Mouse (Mus musculus) spleen, adult 2 months (tissue): ENCODE results near the gene Tet2. TPM values are rescaled to one million over a fixed set of nuclear protein-coding genes. Genes with fewer than 3 reads are reported as not detected.

Experiments
- DNase-seq, 2 experiments: peaks; one replicate each; pipeline versions ENCODE4 v3.0.0 to v3.0.0-alpha.2; 2012 to 2021; ENCODE audit warnings: low spot score in 2 of 2, low read depth in 1 of 2
- H3K27ac ChIP-seq: fragments of 200-500 bp; 2 replicates; pipeline ENCODE4 v1.5.1; 2012; ENCODE audit warnings: low read length, inconsistent platforms; ENCODE audit not compliant: insufficient read depth
- H3K27me3 ChIP-seq: fragments of 200-500 bp; 2 replicates; pipeline ENCODE4 v1.6.1; 2012; ENCODE audit warnings: mild to moderate bottlenecking, moderate library complexity, low read length, inconsistent platforms; ENCODE audit not compliant: control insufficient read depth, insufficient read depth
- H3K36me3 ChIP-seq: fragments of 200-500 bp; 2 replicates; pipeline ENCODE4 v1.6.1; 2012; ENCODE audit warnings: mild to moderate bottlenecking, low read length, inconsistent platforms; ENCODE audit not compliant: control insufficient read depth, insufficient read depth
- H3K4me1 ChIP-seq: fragments of 200-500 bp; 2 replicates; pipeline ENCODE4 v1.6.1; 2011; ENCODE audit warnings: inconsistent platforms; ENCODE audit not compliant: control insufficient read depth, insufficient read depth, insufficient read length
- H3K4me3 ChIP-seq: fragments of 200-500 bp; 2 replicates; pipeline ENCODE4 v1.5.1; 2011; ENCODE audit warnings: mild to moderate bottlenecking, inconsistent platforms; ENCODE audit not compliant: insufficient read depth, insufficient read length; ENCODE audit errors: extremely low read depth
- CTCF ChIP-seq: fragments of 200-500 bp; IDR thresholded peaks from 2 replicates; pipeline ENCODE4 v1.5.1; 2011; ENCODE audit warnings: mild to moderate bottlenecking, inconsistent platforms; ENCODE audit not compliant: insufficient read depth, insufficient read length, insufficient replicate concordance; ENCODE audit errors: extremely low read depth
- POLR2A ChIP-seq: fragments of 200-500 bp; IDR thresholded peaks from 2 replicates; pipeline ENCODE4 v1.6.1; 2011; ENCODE audit warnings: low read depth, low read length, inconsistent platforms
- WGBS: fragments of 180-500 bp; shearing (Covaris S2); methylation state at CpG from one replicate; pipeline ENCODE4 v1.1.7; 2018; 5-methylcytosine and 5-hydroxymethylcytosine counted together
- polyA plus RNA-seq: library from polyadenylated mRNA; depleted of rRNA; stranded (reverse); fragments of >200 nt; gene quantifications from 2 replicates; pipeline ENCODE4 v1.2.3, GENCODE M21; 2012

The Tet2 gene
- polyA plus RNA-seq, 1 experiment: 10.5 TPM

DNA sequence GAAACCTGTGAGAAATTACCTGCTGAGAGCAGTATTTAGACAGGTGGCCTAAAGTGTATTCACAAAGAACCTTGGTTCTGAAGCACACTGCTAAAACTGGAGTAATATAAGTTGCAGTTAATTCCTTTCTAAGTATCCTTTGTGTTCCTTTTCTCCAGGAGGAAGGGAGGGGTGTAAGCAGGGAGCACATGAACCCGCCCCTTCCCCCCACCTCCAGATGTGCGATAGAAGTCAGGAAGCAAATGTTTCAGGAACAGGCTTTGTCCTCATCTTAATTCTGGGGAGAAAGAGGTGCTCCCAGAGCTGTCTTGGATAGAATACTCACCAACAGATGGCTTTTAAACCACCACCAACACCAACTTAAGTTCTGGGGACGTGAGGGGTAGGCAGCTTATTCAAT is 82.9 kb downstream of the Tet2 start:
- Histone ChIP-seq H3K36me3 (peaks cover 5% of the 10 kb centered on the region), H3K27me3 (no peaks in the 10 kb centered on the region), H3K4me1 (no peaks in the 10 kb centered on the region), H3K4me3 (no peak overlapping the region), H3K27ac (no peak overlapping the region)
- TF ChIP-seq CTCF (no peak), POLR2A (no peak)
- no peak for DNase-seq
- WGBS: 87% methylated on average over 3 of the region's 3 CpGs

DNA sequence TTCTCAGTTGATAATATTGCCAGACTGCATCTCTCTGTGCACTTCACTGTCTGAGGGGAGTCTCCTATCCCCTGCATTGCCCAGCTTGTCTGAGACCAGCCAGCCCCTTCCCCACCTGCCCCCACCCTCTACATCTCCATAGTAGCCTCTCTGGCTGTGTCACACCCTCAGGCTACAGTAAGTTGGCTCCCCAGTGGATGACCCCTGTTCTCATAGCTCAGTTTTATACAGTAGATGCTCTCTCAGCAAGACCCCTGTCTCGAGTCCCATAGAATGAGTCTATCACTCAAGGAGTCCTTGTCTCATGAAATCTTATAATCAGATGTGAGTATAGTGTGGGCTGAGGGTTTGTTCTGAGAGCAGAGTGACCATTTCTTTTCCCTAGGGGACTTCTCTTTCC is 85.8 kb downstream of the Tet2 start:
- no peak overlapping the region for H3K27ac ChIP-seq
- no peaks in the 10 kb centered on the region for H3K4me1 ChIP-seq
- 79% methylated on average over 1 of the region's 1 CpGs for WGBS
- no peak overlapping the region for H3K4me3 ChIP-seq
- TF ChIP-seq CTCF (no peak), POLR2A (no peak)
- H3K27me3 ChIP-seq: no peaks in the 10 kb centered on the region
- H3K36me3 ChIP-seq: no peaks in the 10 kb centered on the region; the same call in 1 of the 2 replicates
- DNase-seq: no peak

DNA sequence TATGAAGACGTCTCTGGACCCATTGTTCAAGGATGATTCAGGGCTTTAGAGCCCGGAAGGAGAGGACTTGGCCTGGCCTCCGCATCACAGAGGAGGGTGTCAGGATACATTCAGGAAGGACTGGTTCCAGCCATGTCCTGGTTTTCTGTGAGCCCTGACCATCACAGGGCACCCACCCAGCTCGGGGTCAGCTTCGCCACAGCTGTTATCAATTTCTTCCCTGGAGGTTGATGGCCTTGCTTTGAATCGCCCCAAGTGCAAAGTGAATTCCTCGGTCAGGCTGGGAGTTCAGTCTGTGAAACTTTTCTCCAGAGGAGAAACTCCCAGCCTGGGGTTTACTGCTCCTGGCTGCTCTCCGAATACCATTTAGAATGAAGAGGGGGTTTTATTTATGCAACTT is 91.0 kb downstream of the Tet2 start:
- TF ChIP-seq POLR2A (no peak), CTCF (no peak)
- no peak for DNase-seq

DNA sequence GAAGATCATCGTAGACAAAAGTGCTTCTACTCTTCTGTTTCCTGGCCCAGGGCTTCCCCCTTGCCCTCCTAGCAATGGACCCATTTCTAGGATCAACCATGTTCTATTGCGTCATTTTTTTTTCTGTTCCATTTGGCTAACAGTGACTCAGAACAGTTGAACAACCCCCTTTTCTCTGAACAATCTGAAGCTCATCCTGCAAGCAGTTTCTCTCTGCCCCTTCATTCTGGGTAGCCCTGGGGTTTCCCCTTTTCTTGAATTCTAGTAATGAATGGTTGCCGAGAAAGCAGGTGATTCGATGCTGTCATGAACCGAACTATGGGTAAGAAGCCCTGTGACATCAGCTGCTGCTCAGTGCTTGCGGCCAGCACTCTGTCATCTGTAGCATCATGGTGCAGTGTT is 108.0 kb downstream of the Tet2 start:
- H3K27ac ChIP-seq: no peak overlapping the region
- no peaks in the 10 kb centered on the region for H3K27me3 ChIP-seq
- no peak for TF ChIP-seq CTCF
- TF ChIP-seq POLR2A: no peak
- no peak for DNase-seq
- H3K4me3 ChIP-seq: no peak overlapping the region
- no peaks in the 10 kb centered on the region for H3K4me1 ChIP-seq
- H3K36me3 ChIP-seq: no peaks in the 10 kb centered on the region
- 81% methylated on average over 6 of the region's 6 CpGs for WGBS

More for the DNA sequence above, 91.0 kb downstream of the Tet2 start:
- no peaks in the 10 kb centered on the region for H3K36me3 ChIP-seq
- H3K27me3 ChIP-seq: no peaks in the 10 kb centered on the region
- H3K27ac ChIP-seq: no peak overlapping the region
- H3K4me3 ChIP-seq: no peak overlapping the region
- 96% methylated on average over 8 of the region's 8 CpGs for WGBS
- H3K4me1 ChIP-seq: no peaks in the 10 kb centered on the region

GRCm38 (mm10) chr3:133436279-133436860 is 108.6 kb downstream of the Tet2 start:
- TF ChIP-seq CTCF: no peak
- no peak for TF ChIP-seq POLR2A
- Histone ChIP-seq H3K36me3 (no peaks in the 10 kb centered on the region), H3K27me3 (no peaks in the 10 kb centered on the region), H3K4me3 (no peak overlapping the region), H3K4me1 (no peaks in the 10 kb centered on the region), H3K27ac (no peak overlapping the region)
- DNase-seq: no peak
- WGBS: 82% methylated on average over 4 of the region's 4 CpGs

DNA sequence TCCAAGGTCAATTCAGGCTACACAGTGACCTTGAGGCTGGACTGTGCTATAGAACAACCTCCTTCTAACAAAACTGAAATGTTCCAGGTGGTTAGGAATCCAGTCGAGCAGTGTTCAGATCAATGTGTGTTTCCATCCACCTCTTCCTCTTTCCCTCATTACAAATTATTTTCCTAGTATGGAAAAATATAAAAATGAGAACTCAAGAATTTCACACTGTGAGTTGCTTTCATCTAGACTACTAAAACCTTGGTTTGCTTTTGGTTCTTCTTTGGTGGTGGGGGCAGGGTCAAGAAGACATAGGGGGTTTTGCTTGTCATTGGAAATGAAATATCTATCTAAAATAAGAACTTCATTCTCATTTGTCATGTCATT is 109.2 kb downstream of the Tet2 start:
- no peak for DNase-seq
- TF ChIP-seq POLR2A (no peak), CTCF (no peak)
- H3K4me1 ChIP-seq: no peaks in the 10 kb centered on the region
- 76% methylated on average over 1 of the region's 1 CpGs for WGBS
- H3K27ac ChIP-seq: no peak overlapping the region
- H3K36me3 ChIP-seq: no peaks in the 10 kb centered on the region
- H3K27me3 ChIP-seq: no peaks in the 10 kb centered on the region
- no peak overlapping the region for H3K4me3 ChIP-seq

DNA sequence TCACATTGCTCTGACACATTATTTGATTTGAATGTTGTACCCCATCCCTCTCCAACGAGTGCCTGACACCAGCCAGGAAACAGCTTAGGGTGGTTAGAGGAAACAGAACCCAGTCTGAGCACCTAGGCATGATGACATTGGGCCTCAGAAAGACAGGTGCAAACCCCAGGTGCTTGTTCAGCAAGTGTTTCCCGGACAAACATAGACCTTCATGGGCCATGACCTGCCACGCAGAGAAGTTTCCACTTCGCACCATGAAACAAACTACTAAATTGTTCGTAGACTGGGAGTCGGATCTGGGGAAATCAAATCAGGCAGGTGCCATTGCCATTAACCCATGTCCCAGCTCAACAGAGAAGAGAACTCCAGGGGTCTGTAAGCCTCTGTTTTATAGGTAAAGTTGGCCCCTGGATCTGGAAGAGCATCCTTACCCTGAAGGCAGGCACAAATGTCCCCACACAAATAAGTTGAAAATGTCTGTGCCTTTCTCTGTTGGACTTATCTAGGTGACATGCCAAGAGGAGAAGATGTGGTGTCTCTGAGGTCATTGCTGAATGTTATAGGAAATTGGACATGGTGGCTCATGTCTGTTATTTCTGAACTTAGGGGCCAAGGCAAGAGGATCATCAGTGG is 109.7 kb downstream of the Tet2 start:
- Histone ChIP-seq H3K4me3 (no peak overlapping the region), H3K27me3 (no peaks in the 10 kb centered on the region), H3K36me3 (no peaks in the 10 kb centered on the region), H3K27ac (no peak overlapping the region), H3K4me1 (no peaks in the 10 kb centered on the region)
- TF ChIP-seq CTCF (no peak), POLR2A (no peak)
- no peak for DNase-seq
- WGBS: 85% methylated on average over 6 of the region's 6 CpGs
